Mouse (Mus musculus): ENCODE results near the gene Pard3b. TPM values are rescaled to one million over a fixed set of nuclear protein-coding genes. Genes with fewer than 3 reads are reported as not detected.

Pard3b gene
- polyA plus RNA-seq, 1 experiment from 2014 or later = 15.4 TPM

DNA sequence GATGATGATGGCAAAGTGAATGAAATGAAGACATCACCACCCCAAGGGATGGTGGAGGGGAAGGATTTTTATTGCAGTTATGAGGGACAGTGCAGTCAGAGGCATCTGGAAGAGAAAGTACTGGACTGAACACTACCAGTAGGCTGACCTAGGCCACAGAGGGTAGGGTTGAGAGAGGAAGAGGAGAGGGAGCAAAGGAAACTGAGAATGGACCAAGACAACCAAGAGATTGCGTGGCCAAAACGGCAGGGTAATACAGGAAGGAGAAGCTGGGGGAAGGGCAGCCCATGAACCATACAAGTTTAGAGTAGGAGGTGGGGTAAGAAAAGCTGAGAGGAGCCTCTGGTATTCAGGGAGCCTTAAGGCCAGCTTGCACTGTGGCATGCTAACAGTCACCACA is 1040.8 kb downstream of the Pard3b start:
- Histone ChIP-seq H3K4me2 (ENCODE audit: low read depth, low read length, severe bottlenecking) (no peak overlapping the region), H3K9me3 (ENCODE audit: control insufficient read depth, low read length) (no peaks in the 10 kb centered on the region), H3K36me3 (ENCODE audit: control insufficient read depth, insufficient read depth, low read length) (no peaks in the 10 kb centered on the region), H3K9ac (ENCODE audit: low read length) (no peak overlapping the region), H3K4me1 (replicated peaks; ENCODE audit: control insufficient read depth, insufficient read depth, low read length) (peaks cover 9% of the 10 kb centered on the region), H3K4me3 (ENCODE audit: low read depth, low read length) (no peak overlapping the region), H3K27ac (ENCODE audit: low read depth, low read length) (no peak overlapping the region), H3K27me3 (ENCODE audit: control insufficient read depth, insufficient read depth, low read length) (no peaks in the 10 kb centered on the region)
- ATAC-seq (replicated peaks; ENCODE audit: low FRiP score) = no peak
- 93% methylated on average over 2 of the region's 2 CpGs for WGBS
- no peak for DNase-seq (ENCODE audit: low spot score)

DNA sequence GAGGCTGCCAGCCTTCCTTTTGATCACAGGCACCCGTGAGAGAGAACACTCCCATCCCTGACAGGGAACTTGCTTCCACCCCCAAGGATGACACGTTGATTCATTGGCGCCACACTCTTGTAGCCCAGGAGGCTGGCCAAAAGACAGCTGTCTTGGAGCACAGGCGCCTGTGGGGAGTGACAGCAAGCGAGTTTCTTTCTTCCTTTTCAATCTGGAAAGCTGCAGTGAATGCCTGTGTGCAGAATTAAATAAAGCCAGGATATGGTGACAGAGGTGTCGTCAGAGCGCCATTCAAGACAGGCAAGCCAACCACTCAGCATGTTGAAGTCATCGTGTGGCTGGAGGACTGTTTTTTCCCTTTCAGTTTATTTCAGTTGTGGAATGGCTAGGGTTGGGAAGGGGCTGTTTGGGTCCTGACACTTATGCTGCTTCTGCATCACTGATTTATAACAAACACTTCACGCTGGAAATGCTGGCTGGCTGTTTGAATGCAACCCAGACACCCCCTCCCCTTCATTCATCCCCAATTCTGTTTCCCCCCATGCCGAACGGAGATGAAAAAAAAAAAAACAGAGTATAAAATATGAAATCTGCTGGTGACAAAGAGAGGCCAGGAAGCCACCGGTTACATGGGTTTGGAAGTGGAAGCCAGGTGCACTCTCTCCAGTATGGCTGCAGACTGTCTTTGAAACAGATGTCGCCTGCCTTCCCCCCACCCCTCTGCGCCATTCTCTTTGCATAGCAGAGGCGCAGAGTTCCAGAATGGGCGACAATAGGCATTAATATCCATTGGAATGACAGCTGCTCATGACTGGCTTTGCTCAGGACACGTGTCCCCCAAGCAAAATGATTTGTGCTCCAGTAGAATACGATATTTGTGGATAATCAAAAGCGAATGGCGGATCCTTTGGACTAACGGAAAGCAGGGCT is 1044.1 kb downstream of the Pard3b start:
- Histone ChIP-seq H3K4me3 (ENCODE audit: low read depth, low read length) (no peak overlapping the region), H3K9me3 (ENCODE audit: control insufficient read depth, low read length) (no peaks in the 10 kb centered on the region), H3K27ac (ENCODE audit: low read depth, low read length) (no peak overlapping the region), H3K27me3 (ENCODE audit: control insufficient read depth, insufficient read depth, low read length) (no peaks in the 10 kb centered on the region), H3K9ac (ENCODE audit: low read length) (no peak overlapping the region), H3K4me2 (ENCODE audit: low read depth, low read length, severe bottlenecking) (no peak overlapping the region; the same call in 1 of the 2 replicates), H3K4me1 (replicated peaks; ENCODE audit: control insufficient read depth, insufficient read depth, low read length) (peaks cover 9% of the 10 kb centered on the region), H3K36me3 (ENCODE audit: control insufficient read depth, insufficient read depth, low read length) (no peaks in the 10 kb centered on the region)
- DNase-seq (ENCODE audit: low spot score) = no peak
- ATAC-seq (replicated peaks; ENCODE audit: low FRiP score) = no peak; the same call in 1 of the 2 replicates
- 54% methylated on average over 21 of the region's 21 CpGs for WGBS

GRCm38 (mm10) chr1:62683498-62683897 is 1044.9 kb downstream of the Pard3b start:
- DNase-seq (ENCODE audit: low spot score) (no peak), ATAC-seq (replicated peaks; ENCODE audit: low FRiP score) (no peak)
- H3K9ac ChIP-seq (ENCODE audit: low read length) = no peak overlapping the region
- H3K9me3 ChIP-seq (ENCODE audit: control insufficient read depth, low read length) = no peaks in the 10 kb centered on the region
- H3K36me3 ChIP-seq (ENCODE audit: control insufficient read depth, insufficient read depth, low read length) = no peaks in the 10 kb centered on the region
- peaks cover 9% of the 10 kb centered on the region for H3K4me1 ChIP-seq (replicated peaks; ENCODE audit: control insufficient read depth, insufficient read depth, low read length)
- H3K27ac ChIP-seq (ENCODE audit: low read depth, low read length) = no peak overlapping the region
- H3K4me2 ChIP-seq (ENCODE audit: low read depth, low read length, severe bottlenecking) = no peak overlapping the region
- H3K4me3 ChIP-seq (ENCODE audit: low read depth, low read length) = no peak overlapping the region
- 88% methylated on average over 2 of the region's 2 CpGs for WGBS
- no peaks in the 10 kb centered on the region for H3K27me3 ChIP-seq (ENCODE audit: control insufficient read depth, insufficient read depth, low read length)

DNA sequence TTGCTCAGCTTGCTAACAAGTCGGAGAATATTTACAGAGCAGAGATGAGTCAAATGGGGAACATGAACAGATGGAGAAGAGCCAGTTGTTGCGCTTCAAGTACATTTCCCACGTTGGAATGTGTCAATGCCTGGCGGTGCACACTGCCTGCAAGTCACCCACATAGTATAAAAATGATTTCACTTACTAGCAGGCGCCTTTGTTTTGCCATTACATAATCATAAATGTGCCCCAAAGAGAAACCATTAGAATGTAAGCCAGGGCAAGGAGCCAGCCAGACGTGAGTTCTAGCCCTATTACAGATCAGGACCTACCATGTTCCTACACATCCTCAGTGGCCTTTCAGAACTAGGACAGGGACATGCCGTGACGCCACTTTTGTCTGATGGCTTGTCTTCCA is 1048.9 kb downstream of the Pard3b start:
- Histone ChIP-seq H3K4me1 (replicated peaks; ENCODE audit: control insufficient read depth, insufficient read depth, low read length) (peaks cover 6% of the 10 kb centered on the region), H3K27ac (ENCODE audit: low read depth, low read length) (no peak overlapping the region), H3K9ac (ENCODE audit: low read length) (no peak overlapping the region), H3K9me3 (ENCODE audit: control insufficient read depth, low read length) (no peaks in the 10 kb centered on the region), H3K36me3 (ENCODE audit: control insufficient read depth, insufficient read depth, low read length) (no peaks in the 10 kb centered on the region), H3K4me2 (ENCODE audit: low read depth, low read length, severe bottlenecking) (no peak overlapping the region), H3K27me3 (ENCODE audit: control insufficient read depth, insufficient read depth, low read length) (no peaks in the 10 kb centered on the region), H3K4me3 (ENCODE audit: low read depth, low read length) (no peak overlapping the region)
- 90% methylated on average over 8 of the region's 8 CpGs for WGBS
- no peak for ATAC-seq (replicated peaks; ENCODE audit: low FRiP score)
- no peak for DNase-seq (ENCODE audit: low spot score)

- Histone ChIP-seq H3K9ac (ENCODE audit: low read length) (no peak overlapping the region), H3K27me3 (ENCODE audit: control insufficient read depth, insufficient read depth, low read length) (no peaks in the 10 kb centered on the region), H3K27ac (ENCODE audit: low read depth, low read length) (no peak overlapping the region), H3K4me1 (replicated peaks; ENCODE audit: control insufficient read depth, insufficient read depth, low read length) (no peaks in the 10 kb centered on the region), H3K4me2 (ENCODE audit: low read depth, low read length, severe bottlenecking) (no peak overlapping the region), H3K9me3 (ENCODE audit: control insufficient read depth, low read length) (no peaks in the 10 kb centered on the region), H3K36me3 (ENCODE audit: control insufficient read depth, insufficient read depth, low read length) (no peaks in the 10 kb centered on the region), H3K4me3 (ENCODE audit: low read depth, low read length) (no peak overlapping the region)
- 84% methylated on average over 6 of the region's 6 CpGs for WGBS
- ATAC-seq (replicated peaks; ENCODE audit: low FRiP score) (no peak), DNase-seq (ENCODE audit: low spot score) (no peak)
Observed at GRCm38 (mm10) chr1:62691175-62691574, 1052.6 kb downstream of the Pard3b start.

All from forebrain, embryonic 11.5 days (tissue).